Mouse (Mus musculus): ENCODE measurements around the gene Etl4.

GRCm38 (mm10) chr2:20655341-20655612, 745.7 kb downstream of the Etl4 start:
- TF ChIP-seq CTCF (IDR thresholded peaks at IDR 0.05; ENCODE audit: low read depth) (no peak), EP300 (optimal IDR thresholded peaks at IDR 0.05) (no peak)
